Mouse (Mus musculus): Measurements from ENCODE around the gene Xpo1. TPM values are rescaled to one million over a fixed set of nuclear protein-coding genes. Genes with fewer than 3 reads are reported as not detected.

Xpo1 gene
- polyA plus RNA-seq, 1 experiment = 0.97 TPM

GRCm38 (mm10) chr11:23306764-23307565 lies 51.1 kb downstream of the Xpo1 start, which contains the start of gene Usp34:
Gene Usp34, plus strand, starts transcription at chr11:23306895.
- TF ChIP-seq TAL1 (IDR thresholded peaks at IDR 0.05; ENCODE audit: low read length) = no peak
- TF ChIP-seq GATA1 (IDR thresholded peaks at IDR 0.05; ENCODE audit: low read length) = no peak
- H3K27me3 ChIP-seq (ENCODE audit: control insufficient read depth) = no peaks in the 10 kb centered on the region
- H3K36me3 ChIP-seq (ENCODE audit: control insufficient read depth) = peaks cover 24% of the 10 kb centered on the region
- peak within 1 kb of the TSS; percentile 96 for H3K4me3 ChIP-seq (replicated peaks)
- H3K9me3 ChIP-seq (ENCODE audit: control insufficient read depth, low read length) = no peaks in the 10 kb centered on the region
- H3K4me1 ChIP-seq (ENCODE audit: control insufficient read depth) = peaks cover 38% of the 10 kb centered on the region

- H3K4me1 ChIP-seq (ENCODE audit: control insufficient read depth) = peaks cover 43% of the 10 kb centered on the region
Observed at GRCm38 (mm10) chr11:23307566-23307920, 51.7 kb downstream of the Xpo1 start.

GRCm38 (mm10) chr11:23313496-23313895 lies 57.7 kb downstream of the Xpo1 start:
- H3K36me3 ChIP-seq (ENCODE audit: control insufficient read depth) = peaks cover 40% of the 10 kb centered on the region
- H3K9me3 ChIP-seq (ENCODE audit: control insufficient read depth, low read length) = no peaks in the 10 kb centered on the region; the same call in 1 of the 2 replicates
- TF ChIP-seq TAL1 (IDR thresholded peaks at IDR 0.05; ENCODE audit: low read length) = peak; percentile 61
- TF ChIP-seq GATA1 (IDR thresholded peaks at IDR 0.05; ENCODE audit: low read length) = 0 out of 2 replicates have a peak, but pooled peaks have one; percentile 37

More at GRCm38 (mm10) chr11:23307566-23307920, 51.7 kb downstream of the Xpo1 start:
- H3K27me3 ChIP-seq (ENCODE audit: control insufficient read depth) = no peaks in the 10 kb centered on the region
- no peaks in the 10 kb centered on the region for H3K9me3 ChIP-seq (ENCODE audit: control insufficient read depth, low read length)
- no peak for TF ChIP-seq GATA1 (IDR thresholded peaks at IDR 0.05; ENCODE audit: low read length)
- no peak for TF ChIP-seq TAL1 (IDR thresholded peaks at IDR 0.05; ENCODE audit: low read length)
- H3K4me3 ChIP-seq (replicated peaks) = peak overlapping the region; percentile 96
- H3K36me3 ChIP-seq (ENCODE audit: control insufficient read depth) = peaks cover 29% of the 10 kb centered on the region

GRCm38 (mm10) chr11:23329413-23329812 lies 73.6 kb downstream of the Xpo1 start:
- Histone ChIP-seq H3K4me3 (replicated peaks) (no peak overlapping the region), H3K27me3 (ENCODE audit: control insufficient read depth) (no peaks in the 10 kb centered on the region), H3K4me1 (ENCODE audit: control insufficient read depth) (no peaks in the 10 kb centered on the region; the same call in 1 of the 2 replicates), H3K36me3 (ENCODE audit: control insufficient read depth) (peaks cover 33% of the 10 kb centered on the region), H3K9me3 (ENCODE audit: control insufficient read depth, low read length) (no peaks in the 10 kb centered on the region)
- TF ChIP-seq TAL1 (IDR thresholded peaks at IDR 0.05; ENCODE audit: low read length) = no peak
- no peak for TF ChIP-seq GATA1 (IDR thresholded peaks at IDR 0.05; ENCODE audit: low read length)

More at GRCm38 (mm10) chr11:23313496-23313895, 57.7 kb downstream of the Xpo1 start:
- Histone ChIP-seq H3K27me3 (ENCODE audit: control insufficient read depth) (no peaks in the 10 kb centered on the region), H3K4me1 (ENCODE audit: control insufficient read depth) (peaks cover 42% of the 10 kb centered on the region), H3K4me3 (replicated peaks) (peak overlapping the region; percentile 21)

- no peak overlapping the region for H3K4me3 ChIP-seq (replicated peaks)
- H3K27me3 ChIP-seq (ENCODE audit: control insufficient read depth) = no peaks in the 10 kb centered on the region
- H3K36me3 ChIP-seq (ENCODE audit: control insufficient read depth) = peaks cover 42% of the 10 kb centered on the region
- H3K9me3 ChIP-seq (ENCODE audit: control insufficient read depth, low read length) = no peaks in the 10 kb centered on the region
- TF ChIP-seq TAL1 (IDR thresholded peaks at IDR 0.05; ENCODE audit: low read length) (no peak), GATA1 (IDR thresholded peaks at IDR 0.05; ENCODE audit: low read length) (no peak)
- H3K4me1 ChIP-seq (ENCODE audit: control insufficient read depth) = no peaks in the 10 kb centered on the region; the same call in 1 of the 2 replicates
Observed at GRCm38 (mm10) chr11:23332136-23332535, 76.3 kb downstream of the Xpo1 start.

- Histone ChIP-seq H3K4me3 (replicated peaks) (no peak overlapping the region), H3K9me3 (ENCODE audit: control insufficient read depth, low read length) (no peaks in the 10 kb centered on the region), H3K36me3 (ENCODE audit: control insufficient read depth) (peaks cover 56% of the 10 kb centered on the region), H3K27me3 (ENCODE audit: control insufficient read depth) (no peaks in the 10 kb centered on the region), H3K4me1 (ENCODE audit: control insufficient read depth) (no peaks in the 10 kb centered on the region; the same call in 1 of the 2 replicates)
- TF ChIP-seq GATA1 (IDR thresholded peaks at IDR 0.05; ENCODE audit: low read length) = no peak
- no peak for TF ChIP-seq TAL1 (IDR thresholded peaks at IDR 0.05; ENCODE audit: low read length)
Observed at GRCm38 (mm10) chr11:23335160-23335559, 79.3 kb downstream of the Xpo1 start.

Other genes with a start within 250 kb of the Xpo1 start
- 0.18 and 0.30 TPM in 2 replicates for gene Fam161a, start 248.5 kb upstream of the Xpo1 start, polyA plus RNA-seq (2012)
- gene Usp34, start 50.9 kb downstream of the Xpo1 start, polyA plus RNA-seq (2012) = 0.13 and 0.22 TPM in 2 replicates
- gene Ahsa2, start 242.0 kb downstream of the Xpo1 start, polyA plus RNA-seq (2012) = 1.4 and 1.7 TPM in 2 replicates

Measured in erythroblast, embryonic 14.5 days (primary cell).